In the genomic region with DNA sequence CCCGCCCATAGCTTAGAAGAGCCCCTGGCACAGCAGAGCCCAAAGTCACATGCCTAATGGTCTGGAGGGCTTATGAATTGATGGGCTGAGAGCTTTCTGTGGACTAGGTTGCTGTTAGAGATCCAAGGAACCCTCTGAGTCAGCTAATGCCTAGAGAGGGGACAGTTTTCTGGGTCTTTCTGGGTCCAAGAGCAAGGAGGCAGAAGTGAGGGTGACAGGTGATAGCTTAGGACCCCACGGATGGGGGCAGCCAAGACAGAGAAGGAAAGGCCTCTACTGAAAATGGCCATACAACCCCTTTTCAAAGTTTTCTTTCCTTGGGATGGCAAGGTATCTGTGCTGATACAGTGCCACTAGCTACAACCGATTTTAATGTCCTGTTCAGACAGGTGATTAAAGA, we compare ENCODE assay signal across 15 mouse cellular contexts.
DNase-seq lines count a peak whose midpoint lies in the region; ATAC-seq and TF ChIP-seq lines count a peak whose summit lies in the region.
"Had no signal": no experiment of that assay in that cellular context is flagged by ENCODE, and none has a peak within 500 bp of the region (broad histone marks: within the 10 kb centered on the region; RNA-seq: fewer than 3 reads in every experiment).

No protein-coding gene starts in this region.

- no peak overlapping the region for H3K4me3 ChIP-seq in forebrain, embryonic 10.5 days
- H3K4me3 ChIP-seq in forebrain, postnatal 0 days (ENCODE audit: low read depth, low read length): no peak overlapping the region
- H3K4me3 ChIP-seq in neural tube, embryonic 13.5 days: no peak overlapping the region
- H3K4me3 ChIP-seq in hindbrain, embryonic 14.5 days (replicated peaks; ENCODE audit: low read length): no peak overlapping the region
- H3K4me3 ChIP-seq in neural tube, embryonic 15.5 days (replicated peaks): no peak overlapping the region
- H3K4me3 ChIP-seq in kidney, embryonic 15.5 days (replicated peaks): no peak overlapping the region
- H3K4me3 ChIP-seq: limb, embryonic 12.5 days; liver, embryonic 13.5 days had no signal

- no peak for ATAC-seq in forebrain, postnatal 0 days
- 0 out of 2 replicates have a peak, but pooled peaks have one; percentile 33 for ATAC-seq in neural tube, embryonic 13.5 days (ENCODE audit: low read depth)
- no peak for ATAC-seq in hindbrain, embryonic 14.5 days (ENCODE audit: low FRiP score)
- ATAC-seq in neural tube, embryonic 15.5 days (ENCODE audit: low FRiP score): no peak
- no peak for ATAC-seq in kidney, embryonic 15.5 days (replicated peaks; ENCODE audit: low FRiP score)
- ATAC-seq: lung, postnatal 0 days had no signal

- no peak overlapping the region for H3K4me2 ChIP-seq in forebrain, postnatal 0 days (ENCODE audit: low read depth)
- H3K4me2 ChIP-seq in neural tube, embryonic 13.5 days: no peak overlapping the region
- no peak overlapping the region for H3K4me2 ChIP-seq in hindbrain, embryonic 14.5 days (replicated peaks)
- no peak overlapping the region for H3K4me2 ChIP-seq in neural tube, embryonic 15.5 days
- H3K4me2 ChIP-seq in kidney, embryonic 15.5 days: no peak overlapping the region
- H3K4me2 ChIP-seq: limb, embryonic 12.5 days; liver, embryonic 13.5 days had no signal

- H3K27me3 ChIP-seq in forebrain, embryonic 10.5 days (ENCODE audit: poor library complexity, severe bottlenecking): no peaks in the 10 kb centered on the region
- H3K27me3 ChIP-seq in forebrain, postnatal 0 days (ENCODE audit: insufficient read depth, low read length): no peaks in the 10 kb centered on the region
- no peaks in the 10 kb centered on the region for H3K27me3 ChIP-seq in neural tube, embryonic 13.5 days
- no peaks in the 10 kb centered on the region for H3K27me3 ChIP-seq in hindbrain, embryonic 14.5 days (ENCODE audit: control insufficient read depth, insufficient read depth, low read length)
- H3K27me3 ChIP-seq in neural tube, embryonic 15.5 days (replicated peaks): no peaks in the 10 kb centered on the region
- H3K27me3 ChIP-seq in kidney, embryonic 15.5 days: no peaks in the 10 kb centered on the region
- H3K27me3 ChIP-seq: limb, embryonic 12.5 days; liver, embryonic 13.5 days had no signal

- H3K9ac ChIP-seq in forebrain, postnatal 0 days: no peak overlapping the region
- no peak overlapping the region for H3K9ac ChIP-seq in neural tube, embryonic 13.5 days
- no peak overlapping the region for H3K9ac ChIP-seq in hindbrain, embryonic 14.5 days
- H3K9ac ChIP-seq in neural tube, embryonic 15.5 days (replicated peaks): no peak overlapping the region
- H3K9ac ChIP-seq in kidney, embryonic 15.5 days: no peak overlapping the region
- H3K9ac ChIP-seq: limb, embryonic 12.5 days; liver, embryonic 13.5 days had no signal

- peaks cover 23% of the 10 kb centered on the region for H3K4me1 ChIP-seq in forebrain, embryonic 10.5 days
- H3K4me1 ChIP-seq in forebrain, postnatal 0 days (ENCODE audit: insufficient read depth): no peaks in the 10 kb centered on the region
- H3K4me1 ChIP-seq in neural tube, embryonic 13.5 days (replicated peaks): peaks cover 28% of the 10 kb centered on the region
- H3K4me1 ChIP-seq in hindbrain, embryonic 14.5 days (replicated peaks; ENCODE audit: control insufficient read depth, insufficient read depth, low read length): peaks cover 13% of the 10 kb centered on the region
- H3K4me1 ChIP-seq in neural tube, embryonic 15.5 days: peaks cover 10% of the 10 kb centered on the region
- 0 out of 2 replicates have a peak, but pooled peaks cover 7% of the 10 kb centered on the region for H3K4me1 ChIP-seq in kidney, embryonic 15.5 days
- H3K4me1 ChIP-seq: liver, embryonic 13.5 days had no signal

- no peaks in the 10 kb centered on the region for H3K36me3 ChIP-seq in forebrain, embryonic 10.5 days (replicated peaks)
- no peaks in the 10 kb centered on the region for H3K36me3 ChIP-seq in forebrain, postnatal 0 days (ENCODE audit: insufficient read depth)
- H3K36me3 ChIP-seq in neural tube, embryonic 13.5 days: no peaks in the 10 kb centered on the region
- no peaks in the 10 kb centered on the region for H3K36me3 ChIP-seq in hindbrain, embryonic 14.5 days (replicated peaks; ENCODE audit: control insufficient read depth, insufficient read depth)
- H3K36me3 ChIP-seq in neural tube, embryonic 15.5 days: no peaks in the 10 kb centered on the region
- H3K36me3 ChIP-seq in kidney, embryonic 15.5 days: no peaks in the 10 kb centered on the region
- H3K36me3 ChIP-seq: limb, embryonic 12.5 days; liver, embryonic 13.5 days had no signal

- 87% methylated on average over 3 of the region's 3 CpGs for whole genome bisulfite sequencing in forebrain, embryonic 10.5 days
- 60% methylated on average over 3 of the region's 3 CpGs for WGBS in forebrain, postnatal 0 days
- 70% methylated on average over 3 of the region's 3 CpGs for WGBS in neural tube, embryonic 13.5 days
- 74% methylated on average over 3 of the region's 3 CpGs for WGBS in hindbrain, embryonic 14.5 days
- WGBS in neural tube, embryonic 15.5 days: 61% methylated on average over 3 of the region's 3 CpGs
- WGBS in kidney, embryonic 15.5 days: 78% methylated on average over 3 of the region's 3 CpGs

- H3K9me3 ChIP-seq in forebrain, embryonic 10.5 days: peaks cover 4% of the 10 kb centered on the region; the same call in 1 of the 2 replicates
- no peaks in the 10 kb centered on the region for H3K9me3 ChIP-seq in forebrain, postnatal 0 days (ENCODE audit: low read length)
- no peaks in the 10 kb centered on the region for H3K9me3 ChIP-seq in neural tube, embryonic 13.5 days
- no peaks in the 10 kb centered on the region for H3K9me3 ChIP-seq in hindbrain, embryonic 14.5 days (ENCODE audit: control insufficient read depth, low read length)
- no peaks in the 10 kb centered on the region for H3K9me3 ChIP-seq in neural tube, embryonic 15.5 days (replicated peaks)
- no peaks in the 10 kb centered on the region for H3K9me3 ChIP-seq in kidney, embryonic 15.5 days (replicated peaks)
- H3K9me3 ChIP-seq: limb, embryonic 12.5 days; liver, embryonic 13.5 days had no signal

- TF ChIP-seq CTCF in forebrain, postnatal 0 days (IDR thresholded peaks at IDR 0.05; ENCODE audit: low read depth): no peak

- no peak for DNase-seq in forebrain, embryonic 10.5 days (ENCODE audit: extremely low spot score, low spot score)
- DNase-seq in forebrain, postnatal 0 days: no peak
- DNase-seq in neural tube, embryonic 10.5 days (ENCODE audit: extremely low spot score, low spot score): no peak
- no peak for DNase-seq in hindbrain, embryonic 14.5 days (ENCODE audit: low spot score)
- no peak for DNase-seq in adrenal gland, adult 2 months
- DNase-seq: adrenal gland, postnatal 25 days; cerebellum, adult 9-11 months; kidney, adult 8-10 months; layer of hippocampus, postnatal 36 days; liver, embryonic 13.5 days had no signal

- peak overlapping the region; percentile 85 for H3K27ac ChIP-seq in forebrain, embryonic 10.5 days
- H3K27ac ChIP-seq in forebrain, postnatal 0 days (ENCODE audit: low read depth, low read length): no peak overlapping the region; the same call in 1 of the 2 replicates
- peak overlapping the region; percentile 84 for H3K27ac ChIP-seq in neural tube, embryonic 13.5 days (replicated peaks)
- H3K27ac ChIP-seq in hindbrain, embryonic 14.5 days: 0 out of 2 replicates have a peak overlapping the region, but pooled peaks have one; percentile 67
- peak overlapping the region; percentile 58 for H3K27ac ChIP-seq in neural tube, embryonic 15.5 days (replicated peaks)
- no peak overlapping the region for H3K27ac ChIP-seq in kidney, embryonic 15.5 days
- H3K27ac ChIP-seq: limb, embryonic 12.5 days; liver, embryonic 13.5 days had no signal

Comparison
In these comparisons a context has a peak if more than half of its experiments do, and no peak if none do; other contexts are left out.
1. H3K27ac ChIP-seq: peak in forebrain, embryonic 10.5 days (single experiment), neural tube, embryonic 13.5 days (single experiment), hindbrain, embryonic 14.5 days (single experiment) and neural tube, embryonic 15.5 days (single experiment); none in forebrain, postnatal 0 days (single experiment) and kidney, embryonic 15.5 days (single experiment).